Mouse (Mus musculus) cerebellum, adult 2 months (tissue): ENCODE results near the gene Olfr287. TPM values are rescaled to one million over a fixed set of nuclear protein-coding genes. Genes with fewer than 3 reads are reported as not detected.

ENCODE experiments used
- DNase-seq, 2 experiments: peaks; one replicate each; pipeline ENCODE4 v3.0.0; 2021
- H3K27ac ChIP-seq: fragments of 200-500 bp; 2 replicates; pipeline ENCODE4 v1.5.1; 2012; ENCODE audit warnings: low read length, control low read depth, inconsistent platforms; ENCODE audit not compliant: insufficient read depth
- H3K27me3 ChIP-seq: fragments of 200-500 bp; 2 replicates; pipeline ENCODE4 v1.6.1; 2012; ENCODE audit warnings: inconsistent platforms, mild to moderate bottlenecking, low read length, moderate library complexity; ENCODE audit not compliant: control insufficient read depth, insufficient read depth
- H3K4me1 ChIP-seq: fragments of 200-500 bp; 2 replicates; pipeline ENCODE4 v1.6.1; 2011; ENCODE audit warnings: low read length; ENCODE audit not compliant: control insufficient read depth, insufficient read depth
- H3K4me3 ChIP-seq: fragments of 200-500 bp; replicated peaks from 2 replicates; pipeline ENCODE3; 2011; ENCODE audit warnings: mild to moderate bottlenecking, low read depth, low read length, control low read depth; ENCODE audit not compliant: insufficient read depth
- CTCF ChIP-seq: fragments of 200-500 bp; IDR thresholded peaks from 2 replicates; pipeline ENCODE4 v1.5.1; 2011; ENCODE audit warnings: low read depth, mild to moderate bottlenecking, control low read depth, low read length, moderate library complexity, borderline replicate concordance; ENCODE audit not compliant: insufficient read depth
- POLR2A ChIP-seq: fragments of 200-500 bp; IDR thresholded peaks from 2 replicates; pipeline ENCODE4 v1.6.1; 2011; ENCODE audit warnings: low read length, control low read depth, borderline replicate concordance; ENCODE audit not compliant: insufficient read depth
- WGBS: fragments of 180-500 bp; shearing (Covaris S2); methylation state at CpG from one replicate; pipeline ENCODE4 v1.1.7; 2018; 5-methylcytosine and 5-hydroxymethylcytosine counted together
- polyA plus RNA-seq: library from polyadenylated mRNA; depleted of rRNA; stranded (reverse); fragments of >200 nt; gene quantifications from 2 replicates; pipeline ENCODE4 v1.2.3, GENCODE M21; 2012; rRNA removed

Olfr287 gene
- polyA plus RNA-seq: 15.4 and 18.5 TPM in 2 replicates

DNA sequence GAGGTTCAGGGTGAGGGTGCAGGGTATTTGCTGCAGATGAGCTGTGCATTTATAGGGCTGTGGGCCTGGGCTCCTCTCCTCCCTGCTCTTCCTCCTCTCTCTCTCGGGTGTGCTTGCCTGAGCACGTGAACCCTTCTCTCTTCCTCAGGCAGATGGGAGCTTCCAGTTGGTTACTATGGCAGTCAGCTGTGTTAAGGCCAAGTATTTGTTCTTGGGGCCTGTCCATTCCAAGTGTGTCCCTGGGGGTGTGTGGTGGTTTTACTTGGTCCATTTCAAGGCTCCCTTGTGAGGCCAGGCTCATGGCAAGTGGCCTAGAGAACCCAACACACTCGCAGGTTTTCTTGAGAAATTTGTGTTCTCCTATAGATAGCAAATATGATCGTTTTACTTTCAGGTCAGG, at the start of gene Olfr287, which contains the start of gene Gm44579:
Olfr287 (minus strand) TSS at position 180 of the 400 bp plus-strand sequence.
Gm44579 (minus strand) TSS at position 101 of the 400 bp plus-strand sequence.
- no peak for TF ChIP-seq CTCF
- TF ChIP-seq POLR2A: no peak
- Histone ChIP-seq H3K4me3 (no peak within 1 kb of the TSS), H3K27me3 (no peaks in the 10 kb centered on the region), H3K27ac (no peak within 1 kb of the TSS), H3K4me1 (no peaks in the 10 kb centered on the region)
- 16% methylated on average over 4 of the region's 4 CpGs for WGBS
- peak in 1 of 2 experiments; percentile 20 for DNase-seq

DNA sequence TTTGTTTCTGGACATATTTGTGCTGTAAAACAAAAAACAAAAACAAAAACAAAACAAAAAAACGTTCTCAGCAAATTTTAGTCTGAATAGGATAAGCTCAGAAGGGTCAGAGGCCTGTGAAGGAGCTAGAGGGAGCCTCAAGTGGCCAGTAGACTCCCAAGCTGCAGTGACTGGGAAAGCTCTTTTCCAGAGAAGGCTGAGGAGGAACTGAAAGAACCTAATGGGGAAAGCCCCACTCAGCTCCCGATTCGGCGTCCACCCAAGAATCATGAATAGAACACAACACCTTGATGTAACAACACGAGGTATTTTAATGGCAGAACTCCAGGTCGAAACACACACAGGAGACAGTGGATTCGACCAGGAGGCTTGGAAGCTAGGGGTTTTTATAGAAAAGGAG, 36.9 kb upstream of the Olfr287 start:
- peaks cover 5% of the 10 kb centered on the region for H3K4me1 ChIP-seq
- TF ChIP-seq CTCF (no peak), POLR2A (no peak)
- no peak for DNase-seq
- 92% methylated on average over 7 of the region's 7 CpGs for WGBS
- no peak overlapping the region for H3K27ac ChIP-seq
- H3K27me3 ChIP-seq: no peaks in the 10 kb centered on the region
- no peak overlapping the region for H3K4me3 ChIP-seq

DNA sequence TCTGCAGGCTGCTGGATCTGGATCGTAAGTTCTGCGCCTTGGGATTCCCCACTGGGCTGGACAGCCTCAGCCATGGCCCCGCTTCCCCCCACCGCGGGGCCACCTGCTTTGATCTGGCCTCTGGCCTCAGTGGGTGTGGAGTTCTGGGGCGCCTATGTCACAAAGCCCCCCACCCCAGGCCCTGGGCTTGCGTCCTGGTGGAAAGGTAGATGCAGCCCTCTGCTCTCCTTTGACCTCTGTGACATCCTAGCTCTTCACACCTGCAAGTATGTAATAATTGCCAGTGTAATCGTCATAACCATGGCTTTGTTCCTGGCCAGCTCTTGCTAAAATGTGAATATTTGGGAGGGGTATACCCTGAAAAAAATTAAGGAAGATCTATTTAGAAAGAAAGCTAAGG, 36.3 kb upstream of the Olfr287 start, which contains the start of gene H1fnt:
H1fnt (minus strand) TSS at position 101 of the 400 bp plus-strand sequence.
- WGBS: 43% methylated on average over 8 of the region's 8 CpGs
- H3K4me3 ChIP-seq: no peak within 1 kb of the TSS

DNA sequence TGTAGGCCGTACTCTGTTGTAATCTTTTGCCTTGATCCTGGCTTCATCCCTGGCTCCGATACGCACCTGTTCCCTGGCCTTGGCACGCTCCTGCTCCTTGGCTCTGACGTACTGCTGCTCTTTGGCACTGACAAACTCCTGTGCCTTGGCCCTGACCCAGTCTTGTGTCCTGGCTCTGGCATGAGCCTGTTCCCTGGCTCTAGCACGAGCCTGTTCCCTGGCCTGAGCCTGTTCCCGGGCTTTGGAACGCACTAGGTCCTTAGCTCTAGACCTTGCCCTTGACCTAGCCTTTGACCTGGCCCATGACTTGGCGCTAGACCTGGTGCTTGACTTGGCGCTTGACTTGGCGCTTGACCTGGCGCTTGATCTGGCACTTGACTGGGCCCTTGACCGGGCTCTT, 35.4 kb upstream of the Olfr287 start:
- WGBS: 41% methylated on average over 13 of the region's 13 CpGs
- H3K4me1 ChIP-seq: peaks cover 5% of the 10 kb centered on the region

More for the DNA sequence above, 36.3 kb upstream of the Olfr287 start, which contains the start of gene H1fnt:
- Histone ChIP-seq H3K27ac (no peak within 1 kb of the TSS), H3K27me3 (no peaks in the 10 kb centered on the region), H3K4me1 (peaks cover 5% of the 10 kb centered on the region)
- no peak for DNase-seq
- no peak for TF ChIP-seq POLR2A
- TF ChIP-seq CTCF: no peak

DNA sequence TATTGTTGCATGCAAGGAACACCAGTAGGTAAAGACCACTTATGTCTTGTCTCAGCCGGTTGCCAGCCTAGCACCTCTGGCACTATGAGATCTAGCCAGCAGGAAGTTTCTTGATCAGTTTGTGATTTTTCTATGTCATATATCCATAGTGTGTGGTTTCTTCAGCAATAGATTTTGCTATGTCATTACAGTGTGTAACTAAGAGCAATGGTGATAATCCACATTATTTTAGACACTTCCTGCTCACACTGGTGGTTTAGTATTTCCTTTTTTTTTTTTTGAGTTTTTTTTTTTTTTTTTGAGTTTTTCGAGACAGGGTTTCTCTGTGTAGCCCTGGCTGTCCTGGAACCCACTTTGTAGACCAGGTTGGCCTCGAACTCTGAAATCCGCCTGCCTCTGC, 14.6 kb upstream of the Olfr287 start:
- DNase-seq: no peak
- TF ChIP-seq POLR2A: no peak
- no peak for TF ChIP-seq CTCF
- no peak overlapping the region for H3K27ac ChIP-seq

More for the DNA sequence above, 35.4 kb upstream of the Olfr287 start:
- Histone ChIP-seq H3K27me3 (no peaks in the 10 kb centered on the region), H3K27ac (no peak overlapping the region), H3K4me3 (no peak overlapping the region)
- TF ChIP-seq POLR2A: no peak
- TF ChIP-seq CTCF: no peak
- peak; percentile 56 to 76 for DNase-seq

DNA sequence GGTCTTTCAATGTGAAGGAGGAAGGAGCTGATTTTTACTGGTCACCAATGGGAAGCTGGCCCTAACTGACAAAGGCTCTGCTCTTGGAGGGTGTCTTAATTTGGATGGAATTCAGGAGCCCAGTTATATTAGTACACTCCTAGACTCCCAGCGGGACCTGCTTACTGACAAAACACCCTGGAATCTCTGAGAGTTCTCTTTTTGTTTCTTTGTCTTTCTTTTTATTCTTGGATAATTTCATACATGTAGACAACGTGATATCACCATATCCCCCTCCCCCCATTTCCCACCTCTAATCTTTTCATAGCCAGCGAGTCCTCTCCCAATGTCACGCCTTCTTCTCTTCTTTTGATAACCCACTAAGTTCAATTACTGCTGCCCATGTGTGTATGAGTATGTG, 13.5 kb upstream of the Olfr287 start, which contains the start of gene Olfr286:
Olfr286 (minus strand) TSS at position 101 of the 400 bp plus-strand sequence.
- Histone ChIP-seq H3K4me1 (no peaks in the 10 kb centered on the region), H3K27ac (no peak within 1 kb of the TSS), H3K27me3 (no peaks in the 10 kb centered on the region), H3K4me3 (no peak within 1 kb of the TSS)
- 76% methylated on average over 4 of the region's 4 CpGs for WGBS
- no peak for TF ChIP-seq CTCF
- TF ChIP-seq POLR2A: no peak
- no peak for DNase-seq

More for the DNA sequence above, 14.6 kb upstream of the Olfr287 start:
- WGBS: 91% methylated on average over 4 of the region's 4 CpGs
- H3K27me3 ChIP-seq: no peaks in the 10 kb centered on the region
- no peak overlapping the region for H3K4me3 ChIP-seq
- H3K4me1 ChIP-seq: no peaks in the 10 kb centered on the region

DNA sequence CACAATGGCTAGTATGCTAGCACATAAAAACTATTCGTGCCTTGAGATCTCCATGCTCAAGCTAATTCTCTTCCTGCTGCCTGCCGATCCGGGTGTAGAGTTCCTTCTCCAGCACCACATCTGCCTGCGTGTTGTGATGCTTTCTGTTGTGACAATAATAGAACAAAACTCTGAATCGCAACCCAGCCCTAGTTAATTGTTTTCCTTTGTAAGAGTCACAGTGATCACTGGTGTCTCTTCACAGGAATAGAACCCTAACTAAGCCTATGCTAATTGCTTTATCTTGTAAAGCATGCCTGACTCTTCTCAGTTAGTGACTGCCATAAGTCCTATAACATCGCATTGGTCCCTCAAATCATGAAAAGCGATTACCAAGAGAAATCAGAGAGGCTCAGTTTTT, 5.2 kb upstream of the Olfr287 start:
- Histone ChIP-seq H3K4me3 (no peak overlapping the region), H3K4me1 (no peaks in the 10 kb centered on the region), H3K27ac (no peak overlapping the region), H3K27me3 (no peaks in the 10 kb centered on the region)
- DNase-seq: no peak
- WGBS: 78% methylated on average over 7 of the region's 7 CpGs
- no peak for TF ChIP-seq CTCF
- no peak for TF ChIP-seq POLR2A

DNA sequence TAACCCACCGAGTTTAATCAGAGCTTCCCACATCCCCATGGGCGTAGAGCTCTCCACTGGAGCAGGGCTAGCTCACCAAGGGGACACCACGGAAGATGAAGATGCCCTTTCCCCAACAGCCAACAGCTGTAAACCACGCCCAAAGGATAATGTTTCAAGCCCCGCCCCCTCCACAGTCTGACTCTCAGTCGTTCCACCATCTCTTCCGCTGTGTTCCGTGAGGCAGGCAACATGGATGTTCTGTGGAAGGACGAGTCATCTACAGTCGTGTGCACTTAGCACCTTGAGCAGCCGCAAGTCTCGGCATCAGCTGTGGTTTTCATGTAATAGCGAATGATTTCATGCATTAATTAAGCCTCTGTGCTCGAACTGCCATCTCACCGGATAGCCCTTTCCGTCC, 4.8 kb upstream of the Olfr287 start:
- WGBS: 46% methylated on average over 16 of the region's 16 CpGs
- no peaks in the 10 kb centered on the region for H3K4me1 ChIP-seq
- no peaks in the 10 kb centered on the region for H3K27me3 ChIP-seq
- DNase-seq: no peak
- no peak for TF ChIP-seq POLR2A
- no peak for TF ChIP-seq CTCF
- no peak overlapping the region for H3K4me3 ChIP-seq
- no peak overlapping the region for H3K27ac ChIP-seq
